Mouse (Mus musculus): Measurements from ENCODE around the gene Dhrs7b. TPM values are rescaled to one million over a fixed set of nuclear protein-coding genes. Genes with fewer than 3 reads are reported as not detected.
"Not testable (repeated sequence)": the region's sequence is repeated elsewhere in the genome, so short reads cannot be mapped to it uniquely, and the experiment has no call there.

Dhrs7b gene
- polyA plus RNA-seq, 1 experiment = 20.9 TPM

- H3K4me3 ChIP-seq (ENCODE audit: low read depth, low read length) = peak within 1 kb of the TSS; percentile 86
- H3K4me1 ChIP-seq (ENCODE audit: control insufficient read depth, insufficient read depth, low read length) = peaks cover 4% of the 10 kb centered on the region
- peak within 1 kb of the TSS; percentile 67 for H3K27ac ChIP-seq (ENCODE audit: insufficient read depth, low read length)
- H3K27me3 ChIP-seq (ENCODE audit: control insufficient read depth, insufficient read depth, low read length, poor library complexity, severe bottlenecking) = no peaks in the 10 kb centered on the region
- no peaks in the 10 kb centered on the region for H3K9me3 ChIP-seq (replicated peaks; ENCODE audit: control insufficient read depth, insufficient read depth, low read length, poor library complexity, severe bottlenecking)
- peak within 1 kb of the TSS; percentile 97 for H3K9ac ChIP-seq (ENCODE audit: low read depth, poor library complexity, severe bottlenecking)
- H3K36me3 ChIP-seq (ENCODE audit: control insufficient read depth, insufficient read depth, low read length, poor library complexity, severe bottlenecking) = peaks cover 4% of the 10 kb centered on the region; the same call in 1 of the 2 replicates
- peak; percentile 52 for TF ChIP-seq POLR2A (IDR thresholded peaks at IDR 0.05; ENCODE audit: insufficient read depth, low read length)
- no peak for TF ChIP-seq CTCF (IDR thresholded peaks at IDR 0.05; ENCODE audit: low read depth, low read length)
Measured at GRCm38 (mm10) chr11:60878675-60879294, 48.4 kb downstream of the Dhrs7b start, which contains the start of gene Tmem11. Gene Tmem11, minus strand, starts transcription at chr11:60879272.

- Histone ChIP-seq H3K27me3 (ENCODE audit: control insufficient read depth, insufficient read depth, low read length, poor library complexity, severe bottlenecking) (no peaks in the 10 kb centered on the region), H3K27ac (ENCODE audit: insufficient read depth, low read length) (peak overlapping the region; percentile 67), H3K36me3 (ENCODE audit: control insufficient read depth, insufficient read depth, low read length, poor library complexity, severe bottlenecking) (peaks cover 4% of the 10 kb centered on the region; the same call in 1 of the 2 replicates), H3K9me3 (replicated peaks; ENCODE audit: control insufficient read depth, insufficient read depth, low read length, poor library complexity, severe bottlenecking) (no peaks in the 10 kb centered on the region), H3K4me3 (ENCODE audit: low read depth, low read length) (peak overlapping the region; percentile 81), H3K9ac (ENCODE audit: low read depth, poor library complexity, severe bottlenecking) (peak overlapping the region; percentile 75), H3K4me1 (ENCODE audit: control insufficient read depth, insufficient read depth, low read length) (peaks cover 4% of the 10 kb centered on the region)
- no peak for TF ChIP-seq POLR2A (IDR thresholded peaks at IDR 0.05; ENCODE audit: insufficient read depth, low read length)
- TF ChIP-seq CTCF (IDR thresholded peaks at IDR 0.05; ENCODE audit: low read depth, low read length) = peak; percentile 83
- TF ChIP-seq EP300 (IDR thresholded peaks at IDR 0.05; ENCODE audit: insufficient read depth, low read depth, low read length) = 0 out of 2 replicates have a peak, but pooled peaks have one; percentile 35
Measured at GRCm38 (mm10) chr11:60879423-60879822, 49.0 kb downstream of the Dhrs7b start.

- no peak for TF ChIP-seq POLR2A (IDR thresholded peaks at IDR 0.05; ENCODE audit: insufficient read depth, low read length)
- TF ChIP-seq CTCF (IDR thresholded peaks at IDR 0.05; ENCODE audit: low read depth, low read length) = no peak
- TF ChIP-seq EP300 (IDR thresholded peaks at IDR 0.05; ENCODE audit: insufficient read depth, low read depth, low read length) = no peak
- Histone ChIP-seq H3K9ac (ENCODE audit: low read depth, poor library complexity, severe bottlenecking) (no peak overlapping the region), H3K36me3 (ENCODE audit: control insufficient read depth, insufficient read depth, low read length, poor library complexity, severe bottlenecking) (no peaks in the 10 kb centered on the region), H3K4me3 (ENCODE audit: low read depth, low read length) (no peak overlapping the region), H3K9me3 (replicated peaks; ENCODE audit: control insufficient read depth, insufficient read depth, low read length, poor library complexity, severe bottlenecking) (no peaks in the 10 kb centered on the region), H3K27me3 (ENCODE audit: control insufficient read depth, insufficient read depth, low read length, poor library complexity, severe bottlenecking) (no peaks in the 10 kb centered on the region), H3K4me1 (ENCODE audit: control insufficient read depth, insufficient read depth, low read length) (peaks cover 2% of the 10 kb centered on the region), H3K27ac (ENCODE audit: insufficient read depth, low read length) (no peak overlapping the region)
Measured at GRCm38 (mm10) chr11:60880559-60880958, 50.1 kb downstream of the Dhrs7b start.

GRCm38 (mm10) chr11:60882386-60882785 lies 52.0 kb downstream of the Dhrs7b start:
- TF ChIP-seq POLR2A (IDR thresholded peaks at IDR 0.05; ENCODE audit: insufficient read depth, low read length) (no peak), CTCF (IDR thresholded peaks at IDR 0.05; ENCODE audit: low read depth, low read length) (no peak), EP300 (IDR thresholded peaks at IDR 0.05; ENCODE audit: insufficient read depth, low read depth, low read length) (no peak)
- H3K27ac ChIP-seq (ENCODE audit: insufficient read depth, low read length) = no peak overlapping the region
- no peaks in the 10 kb centered on the region for H3K27me3 ChIP-seq (ENCODE audit: control insufficient read depth, insufficient read depth, low read length, poor library complexity, severe bottlenecking)
- no peak overlapping the region for H3K9ac ChIP-seq (ENCODE audit: low read depth, poor library complexity, severe bottlenecking)
- no peak overlapping the region for H3K4me3 ChIP-seq (ENCODE audit: low read depth, low read length)
- H3K36me3 ChIP-seq (ENCODE audit: control insufficient read depth, insufficient read depth, low read length, poor library complexity, severe bottlenecking) = no peaks in the 10 kb centered on the region
- no peaks in the 10 kb centered on the region for H3K9me3 ChIP-seq (replicated peaks; ENCODE audit: control insufficient read depth, insufficient read depth, low read length, poor library complexity, severe bottlenecking)
- no peaks in the 10 kb centered on the region for H3K4me1 ChIP-seq (ENCODE audit: control insufficient read depth, insufficient read depth, low read length)

GRCm38 (mm10) chr11:60886986-60887385 lies 56.6 kb downstream of the Dhrs7b start:
- H3K4me3 ChIP-seq (ENCODE audit: low read depth, low read length); H3K9me3 ChIP-seq (replicated peaks; ENCODE audit: control insufficient read depth, insufficient read depth, low read length, poor library complexity, severe bottlenecking); H3K36me3 ChIP-seq (ENCODE audit: control insufficient read depth, insufficient read depth, low read length, poor library complexity, severe bottlenecking); H3K27me3 ChIP-seq (ENCODE audit: control insufficient read depth, insufficient read depth, low read length, poor library complexity, severe bottlenecking); H3K4me1 ChIP-seq (ENCODE audit: control insufficient read depth, insufficient read depth, low read length); H3K9ac ChIP-seq (ENCODE audit: low read depth, poor library complexity, severe bottlenecking): not testable (repeated sequence)
- peak overlapping the region; percentile 21; the same call in 1 of the 2 replicates for H3K27ac ChIP-seq (ENCODE audit: insufficient read depth, low read length)

GRCm38 (mm10) chr11:60889861-60890260 lies 59.4 kb downstream of the Dhrs7b start:
- Histone ChIP-seq H3K4me3 (ENCODE audit: low read depth, low read length) (no peak overlapping the region), H3K9ac (ENCODE audit: low read depth, poor library complexity, severe bottlenecking) (no peak overlapping the region), H3K4me1 (ENCODE audit: control insufficient read depth, insufficient read depth, low read length) (peaks cover 2% of the 10 kb centered on the region), H3K36me3 (ENCODE audit: control insufficient read depth, insufficient read depth, low read length, poor library complexity, severe bottlenecking) (no peaks in the 10 kb centered on the region), H3K9me3 (replicated peaks; ENCODE audit: control insufficient read depth, insufficient read depth, low read length, poor library complexity, severe bottlenecking) (no peaks in the 10 kb centered on the region), H3K27ac (ENCODE audit: insufficient read depth, low read length) (no peak overlapping the region), H3K27me3 (ENCODE audit: control insufficient read depth, insufficient read depth, low read length, poor library complexity, severe bottlenecking) (no peaks in the 10 kb centered on the region)
- TF ChIP-seq EP300 (IDR thresholded peaks at IDR 0.05; ENCODE audit: insufficient read depth, low read depth, low read length) = no peak
- TF ChIP-seq CTCF (IDR thresholded peaks at IDR 0.05; ENCODE audit: low read depth, low read length) = no peak
- no peak for TF ChIP-seq POLR2A (IDR thresholded peaks at IDR 0.05; ENCODE audit: insufficient read depth, low read length)

Data from ES-Bruce4 (cell line).